Mouse (Mus musculus) adrenal gland, postnatal 14 days (tissue): ENCODE measurements at regions not wholly inside any gene's neighbourhood (a gene's known extent, or its start where the extent isn't known, plus 50 kb on each side); places are given as distances from the start of the nearest gene placed in this dataset.
A peak's percentile ranks its signal among the peaks of the same experiment; 100 is the strongest.

ENCODE experiments used
- DNase-seq: peaks from one replicate; pipeline ENCODE4 v3.0.0; 2021; ENCODE audit warnings: mixed read lengths

- DNase-seq, result no peak
These were observed 570.2 kb upstream of the Gm10306 start for GRCm38 (mm10) chr4:93986189-93986588.

- DNase-seq, result no peak
These were observed 566.0 kb upstream of the Gm10306 start for GRCm38 (mm10) chr4:93990273-93990869.

DNA sequence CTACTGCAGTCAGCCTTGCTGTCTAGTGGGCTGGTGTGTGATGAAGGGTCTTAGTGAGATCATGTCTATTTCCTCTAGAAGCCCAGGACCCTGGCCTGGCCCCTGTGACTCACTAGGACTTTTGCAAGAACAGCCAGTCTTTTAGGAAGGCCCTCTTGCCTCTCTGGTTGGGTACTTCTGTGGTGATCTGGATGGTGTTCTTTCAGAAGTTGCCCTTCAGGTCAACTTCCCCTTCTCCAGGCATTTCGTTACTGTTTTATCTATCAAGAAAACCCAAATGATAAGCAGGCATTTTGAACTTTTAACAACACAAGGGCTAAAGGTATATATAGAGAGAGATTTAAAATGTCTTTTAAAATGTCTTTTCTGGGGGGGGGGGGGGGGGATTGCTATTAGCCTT is 550.5 kb upstream of the Gm10306 start:
- DNase-seq, result no peak

DNA sequence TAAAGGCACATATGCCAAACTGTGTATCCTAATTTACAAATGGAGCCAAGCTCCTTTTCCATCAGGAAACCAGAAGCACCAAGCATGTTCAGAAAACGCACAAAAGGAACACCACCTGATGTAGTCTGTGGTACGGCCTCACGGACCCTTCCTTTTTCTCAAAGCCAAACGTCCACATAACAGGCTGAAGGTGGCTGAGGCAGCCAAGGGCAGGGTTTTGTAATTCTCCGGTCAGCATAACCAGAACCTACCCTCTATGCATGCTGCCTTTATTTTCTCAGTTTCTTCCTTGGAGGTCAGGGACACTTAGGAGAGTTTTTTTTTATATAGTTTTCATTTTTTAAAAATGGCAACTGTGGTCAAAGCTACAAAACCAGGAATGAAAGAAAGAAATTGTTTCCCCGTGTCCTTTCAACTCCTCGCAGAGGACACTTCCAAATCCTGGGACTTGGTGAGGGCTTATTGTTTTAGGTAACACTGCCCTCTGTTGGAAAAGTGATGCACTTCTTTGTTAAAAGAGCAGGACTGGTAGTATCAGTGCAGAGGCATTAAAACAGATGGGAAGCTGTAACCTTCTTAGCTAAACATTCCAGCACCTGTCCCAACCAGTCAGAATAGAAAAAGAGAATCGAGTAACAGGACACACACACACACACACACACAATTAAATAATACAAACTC is 549.1 kb upstream of the Gm10306 start:
- peak; percentile 55 for DNase-seq

GRCm38 (mm10) chr4:94015713-94016112 is 540.6 kb upstream of the Gm10306 start:
- DNase-seq, result no peak

DNA sequence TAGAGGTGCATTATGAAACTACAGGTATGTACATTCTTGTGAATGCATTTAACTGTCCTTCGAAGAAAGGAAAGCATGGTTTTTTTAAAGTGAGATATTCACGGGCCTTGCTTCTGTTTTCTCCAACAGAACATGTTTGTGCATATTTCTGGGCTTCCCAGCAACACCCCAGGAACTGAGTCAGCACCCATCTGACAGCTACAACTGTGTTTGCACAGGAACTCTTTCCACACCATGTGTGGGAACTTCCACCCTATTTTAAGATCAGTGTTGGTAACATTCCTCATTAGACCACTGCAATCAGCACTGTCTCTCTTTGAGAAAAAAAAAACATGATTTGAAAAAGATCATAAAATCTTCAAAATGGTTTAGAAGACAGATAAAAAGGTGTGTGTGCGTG is 538.6 kb upstream of the Gm10306 start:
- no peak for DNase-seq

DNA sequence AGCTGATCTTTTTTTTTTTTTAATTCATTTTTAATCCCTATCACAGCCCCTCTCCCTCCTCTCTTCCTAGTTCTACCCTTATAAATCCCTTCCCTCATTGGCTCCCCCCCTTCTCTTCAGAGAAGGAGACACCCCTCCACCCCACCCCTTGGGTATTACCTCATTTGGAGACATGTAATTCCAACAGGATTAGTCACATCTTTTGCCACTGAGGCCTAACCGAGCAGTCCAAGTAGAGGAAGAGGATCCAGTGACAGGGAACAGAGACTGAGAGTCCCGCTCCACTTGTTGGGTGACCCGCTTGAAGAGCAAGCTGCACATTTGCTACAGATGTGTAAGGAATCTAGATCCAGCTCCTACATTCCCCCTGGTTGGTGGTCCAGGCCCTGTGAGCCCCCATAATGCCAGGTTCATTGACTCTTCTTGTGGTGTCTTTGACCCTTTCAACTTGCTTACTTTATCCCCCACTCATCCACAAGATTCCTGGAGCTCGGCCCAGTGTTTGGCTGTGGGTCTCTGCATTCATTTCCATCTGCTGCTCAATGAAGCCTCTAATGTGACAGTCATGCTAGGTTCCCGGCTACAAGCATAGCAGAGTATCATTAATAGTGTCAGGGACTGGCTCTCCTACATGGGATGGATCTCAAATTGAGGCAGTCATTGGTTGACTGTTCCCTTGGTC is 506.6 kb upstream of the Gm10306 start:
- no peak for DNase-seq

DNA sequence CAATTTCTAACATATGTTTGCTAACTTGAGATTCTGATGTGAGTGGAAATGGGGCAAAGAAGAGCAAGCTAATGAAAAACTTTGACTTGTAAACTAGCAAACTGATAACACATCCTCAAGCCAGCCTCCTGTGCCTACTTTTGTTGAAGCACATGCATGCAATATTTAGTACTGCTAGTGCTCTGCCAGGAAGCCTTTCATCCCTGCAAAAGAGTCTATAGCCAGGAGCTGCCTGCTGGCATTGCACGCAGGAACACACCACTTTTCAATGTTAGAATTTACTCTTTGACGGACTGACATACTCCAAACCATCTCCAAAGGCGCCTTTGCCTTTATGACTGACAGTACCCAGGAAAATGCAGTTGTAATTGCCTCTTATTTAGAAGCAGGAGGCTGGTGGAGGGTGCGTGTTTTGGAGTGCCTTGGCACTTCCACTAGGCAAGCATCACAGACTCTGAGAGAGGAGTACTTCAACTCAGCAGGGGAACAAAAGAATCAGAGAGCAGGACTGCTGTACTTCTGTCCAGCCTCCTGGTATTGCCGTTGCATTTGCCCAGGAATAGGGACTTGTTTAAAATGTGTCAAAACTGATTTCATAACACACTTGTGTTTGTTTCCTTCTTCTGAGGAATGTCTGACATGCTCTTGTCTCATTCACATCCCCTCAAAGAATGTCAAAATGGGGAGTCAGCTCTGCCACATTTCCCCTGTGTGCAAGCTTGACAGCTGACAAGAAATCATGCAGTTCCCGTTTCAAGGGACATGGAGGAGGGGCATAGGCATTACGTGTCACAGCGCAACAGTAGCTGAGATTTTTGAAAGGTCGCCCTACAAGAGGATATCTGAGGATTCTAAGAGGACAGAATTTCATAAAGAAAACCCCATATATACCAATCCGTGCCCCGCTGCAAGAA is 503.8 kb upstream of the Gm10306 start:
- DNase-seq, result no peak

- DNase-seq, result no peak
These were observed 483.0 kb upstream of the Gm10306 start for GRCm38 (mm10) chr4:94073178-94073870.

DNA sequence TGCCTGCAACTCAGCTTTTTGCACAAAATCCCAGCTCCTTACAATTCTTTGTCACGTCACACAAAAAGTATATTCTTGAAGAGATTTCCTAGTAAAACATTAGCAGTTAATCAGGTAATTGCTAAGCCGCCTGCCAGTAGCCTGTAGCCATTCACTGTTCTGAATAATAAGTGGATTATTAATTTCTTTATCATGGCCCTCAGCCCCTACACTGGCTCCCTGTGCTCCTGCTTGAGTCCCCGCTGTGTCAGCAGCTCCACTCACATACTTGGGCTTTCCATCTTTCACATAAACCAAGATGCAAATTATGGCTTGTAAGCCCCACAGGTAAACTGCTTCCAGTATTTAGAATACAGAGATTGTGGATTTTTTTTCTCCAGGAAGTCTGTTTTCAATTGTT is 473.5 kb upstream of the Gm10306 start:
- no peak for DNase-seq

GRCm38 (mm10) chr4:94094379-94094778 is 462.0 kb upstream of the Gm10306 start:
- DNase-seq, result no peak

DNA sequence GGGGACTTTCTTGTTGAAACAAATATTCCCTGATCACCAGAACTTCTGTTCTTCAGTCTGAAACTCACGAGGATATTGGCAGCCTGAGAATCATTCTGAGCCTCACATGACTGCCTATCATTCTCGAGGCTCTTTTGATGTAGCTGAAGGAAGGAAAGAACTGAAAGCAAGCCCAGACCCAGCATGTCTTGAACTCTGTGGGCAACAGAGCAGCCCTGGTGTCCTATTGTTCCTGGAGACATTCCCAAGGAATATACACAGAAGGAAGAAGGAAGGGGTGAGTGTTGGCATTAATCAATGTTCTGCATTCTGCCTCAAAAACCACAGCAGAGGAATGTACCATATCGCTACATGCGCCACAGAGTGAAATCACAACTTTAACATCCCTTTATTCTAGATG is 449.4 kb upstream of the Gm10306 start:
- no peak for DNase-seq

- DNase-seq, result no peak
These were observed 439.5 kb upstream of the Gm10306 start for GRCm38 (mm10) chr4:94116881-94117280.

GRCm38 (mm10) chr4:94124177-94124576 is 432.2 kb upstream of the Gm10306 start:
- DNase-seq, result peak; percentile 8

- DNase-seq, result no peak
These were observed 418.4 kb upstream of the Gm10306 start for GRCm38 (mm10) chr4:94137921-94138320.

DNA sequence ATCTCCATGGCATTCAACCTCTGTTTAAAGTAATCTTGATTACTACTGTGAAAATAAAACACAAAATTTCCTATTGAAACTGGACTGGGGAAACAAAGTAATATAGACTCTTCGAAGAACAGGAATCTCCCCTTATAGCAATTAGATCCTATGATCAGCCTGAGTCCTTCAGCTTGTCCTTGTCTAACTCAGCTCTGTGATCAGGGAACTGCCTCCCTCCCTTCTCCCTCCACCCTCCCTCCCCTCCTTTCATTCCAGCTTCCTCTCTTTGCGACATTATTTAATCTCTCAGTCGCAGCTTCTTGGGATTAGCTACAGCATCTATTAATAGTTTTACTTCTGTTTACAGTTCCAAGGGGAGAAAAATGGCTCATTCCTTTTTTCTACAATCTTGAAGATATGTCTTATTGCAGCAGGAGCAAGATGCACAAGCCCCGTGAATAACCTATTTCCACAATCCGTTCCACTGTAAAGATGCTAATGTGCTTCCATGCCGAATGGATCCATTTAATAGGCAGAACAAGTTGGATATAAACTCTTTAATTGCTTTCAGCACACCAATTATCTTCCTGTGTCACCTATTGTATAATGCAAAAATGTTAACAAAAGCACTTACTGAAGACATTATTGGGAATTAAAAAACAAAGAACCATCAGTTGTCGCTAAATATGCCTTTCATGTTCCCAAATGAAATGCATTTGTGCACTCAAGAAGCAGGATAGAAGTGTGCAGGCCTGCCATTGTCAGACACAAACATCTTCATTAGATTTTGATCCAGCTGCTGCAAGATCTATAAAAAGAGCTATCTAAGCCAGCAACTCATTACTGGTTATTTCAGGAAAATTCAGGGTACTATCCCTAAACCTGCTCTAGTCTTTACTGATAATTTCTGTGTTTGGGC is 411.2 kb upstream of the Gm10306 start:
- no peak for DNase-seq

DNA sequence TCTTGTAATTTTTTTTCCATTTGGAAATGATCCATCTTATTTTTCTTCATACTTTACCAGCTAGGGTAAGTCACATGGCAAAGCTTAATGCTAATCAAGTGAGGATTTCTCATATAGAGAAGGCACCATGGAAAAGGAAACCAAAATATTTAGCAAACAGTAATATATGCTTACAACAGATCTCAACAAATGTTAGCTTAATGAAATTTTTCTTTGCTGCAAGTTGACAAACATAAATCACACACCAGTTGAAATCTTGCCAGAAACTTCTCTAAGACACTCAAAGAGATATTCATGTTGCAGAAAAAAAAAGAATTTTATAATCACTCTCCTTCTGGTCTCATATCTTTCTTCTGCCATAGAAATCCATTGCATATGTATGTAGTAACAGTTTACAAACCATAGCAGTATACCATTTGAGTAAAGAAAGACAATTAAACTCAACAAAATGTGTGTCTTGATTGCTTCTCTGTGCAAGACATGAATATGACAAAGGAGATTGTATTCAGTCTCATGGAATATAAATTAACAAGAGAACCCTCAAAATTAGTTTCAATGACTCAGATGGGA is 408.3 kb upstream of the Gm10306 start:
- DNase-seq, result no peak

GRCm38 (mm10) chr4:94149056-94149455 is 407.3 kb upstream of the Gm10306 start:
- no peak for DNase-seq

DNA sequence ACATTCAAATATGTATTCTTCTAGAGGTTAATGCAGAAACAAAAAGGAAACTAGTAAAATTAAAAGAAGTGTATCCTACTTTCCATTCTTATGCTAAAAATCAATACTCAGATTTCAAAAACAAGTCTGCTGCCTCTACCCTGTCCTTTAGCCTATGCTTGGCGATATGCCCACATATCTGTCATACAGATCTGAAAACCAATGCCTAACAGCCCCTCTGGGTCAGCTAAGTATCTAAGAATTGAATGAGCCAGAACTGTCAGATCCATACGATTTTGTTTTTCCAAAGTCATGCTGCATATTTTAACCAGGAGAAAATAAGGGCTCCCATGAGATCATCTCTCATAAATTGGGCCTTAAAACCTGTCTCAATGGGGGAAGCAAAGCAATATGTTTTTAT is 395.7 kb upstream of the Gm10306 start:
- no peak for DNase-seq

- DNase-seq, result no peak
These were observed 383.2 kb upstream of the Gm10306 start for GRCm38 (mm10) chr4:94173096-94173495.

DNA sequence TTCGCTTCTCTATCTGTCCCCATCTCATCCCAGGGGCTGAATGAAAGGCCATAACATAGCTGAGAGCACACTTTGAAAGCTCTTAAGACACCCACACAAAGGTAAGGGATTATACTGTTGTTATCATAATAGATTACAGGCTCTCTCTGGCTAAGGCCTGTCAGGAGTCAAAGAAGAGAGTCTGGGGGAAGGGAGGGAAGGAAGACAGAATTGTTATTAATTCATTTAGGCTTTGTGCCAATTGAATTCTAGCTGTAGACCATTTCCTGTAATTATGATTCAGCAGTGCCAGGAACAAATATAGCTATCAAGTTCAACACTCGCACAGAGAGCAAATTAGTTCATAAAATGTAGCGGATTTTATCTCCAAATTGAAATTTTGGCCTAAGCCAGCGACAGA is 369.3 kb upstream of the Gm10306 start:
- DNase-seq, result no peak
